Mouse (Mus musculus) gastrocnemius, postnatal 36 days (tissue): ENCODE measurements around the gene Layn. TPM values are rescaled to one million over a fixed set of nuclear protein-coding genes. Genes with fewer than 3 reads are reported as not detected.

ENCODE experiments used
- DNase-seq, 2 experiments: peaks; one replicate each; pipeline ENCODE4 v3.0.0; 2022
- intact Hi-C: fragments of 180-260 bp; cut with DNase I; formaldehyde crosslinking; loops from one replicate; pipeline ENCODE4 v1.15.1; 2025
- long read RNA-seq, 2 experiments: library from polyadenylated mRNA; stranded (forward); transcript quantifications; one replicate each; pipeline ENCODE4 v2.0.0; 2021
- total RNA-seq, 2 experiments: library from RNA; stranded (reverse); gene quantifications; 2 replicates each; pipeline ENCODE4 v1.2.3; 2021

Layn gene
- total RNA-seq: 1 to 10 TPM; 1.3 to 1.5 TPM
- long read RNA-seq, experiment 1: 0 reads
- long read RNA-seq, experiment 2, partial matches to known transcripts: 0 of 1 reads
- long read RNA-seq, experiment 2, other reads (novel, unspliced or antisense): 1 of 1 reads

GRCm38 (mm10) chr9:51076979-51077315, at the start of gene Layn:
TSS of gene Layn (minus strand) at chr9:51077094.
- intact Hi-C loops: no loop called here
- DNase-seq: peak; percentile 75 to 80

- intact Hi-C loops: no loop called here
- DNase-seq: no peak
These were observed 37.9 kb upstream of the Layn start for GRCm38 (mm10) chr9:51114767-51115166.

GRCm38 (mm10) chr9:51105751-51106150, 28.9 kb upstream of the Layn start:
- intact Hi-C loops: no loop called here
- DNase-seq: no peak

GRCm38 (mm10) chr9:51103808-51104514, 27.1 kb upstream of the Layn start:
- intact Hi-C loops: no loop called here
- peak; percentile 14 for DNase-seq

GRCm38 (mm10) chr9:51102963-51103807, 26.3 kb upstream of the Layn start:
- intact Hi-C loops: no loop called here
- peak; percentile 25 to 31 for DNase-seq

- DNase-seq: no peak
- intact Hi-C loops: no loop called here
These were observed 25.0 kb upstream of the Layn start, which contains the start of gene 4833427G06Rik for GRCm38 (mm10) chr9:51101756-51102425. TSS of gene 4833427G06Rik (minus strand) at chr9:51102078.

- DNase-seq: no peak
- intact Hi-C loops: no loop called here
These were observed 19.4 kb upstream of the Layn start for GRCm38 (mm10) chr9:51096306-51096705.

- no peak for DNase-seq
- intact Hi-C loops: no loop called here
These were observed 16.8 kb upstream of the Layn start for GRCm38 (mm10) chr9:51093697-51094096.

- intact Hi-C loops: no loop called here
- no peak for DNase-seq
These were observed 4.7 kb upstream of the Layn start for GRCm38 (mm10) chr9:51081614-51082013.

- intact Hi-C loops: no loop called here
- peak in 1 of 2 experiments; percentile 26 for DNase-seq
These were observed 455 bp downstream of the Layn start for GRCm38 (mm10) chr9:51076300-51076978.

- DNase-seq: no peak
- intact Hi-C loops: no loop called here
These were observed 1.1 kb downstream of the Layn start for GRCm38 (mm10) chr9:51075780-51076179.

- intact Hi-C loops: no loop called here
- no peak for DNase-seq
These were observed 6.1 kb downstream of the Layn start for GRCm38 (mm10) chr9:51070801-51071200.

- DNase-seq: no peak
- intact Hi-C loops: no loop called here
These were observed 8.7 kb downstream of the Layn start for GRCm38 (mm10) chr9:51068202-51068601.

GRCm38 (mm10) chr9:51060601-51061000, 16.3 kb downstream of the Layn start, which contains the start of gene Btg4:
TSS of gene Btg4 (plus strand) at chr9:51060901.
- no peak for DNase-seq
- intact Hi-C loops: no loop called here

- intact Hi-C loops: no loop called here
- no peak for DNase-seq
These were observed 17.9 kb downstream of the Layn start for GRCm38 (mm10) chr9:51058951-51059521.

GRCm38 (mm10) chr9:51056360-51057324, 20.3 kb downstream of the Layn start:
- DNase-seq: no peak
- intact Hi-C loops: no loop called here

GRCm38 (mm10) chr9:51052180-51052579, 24.7 kb downstream of the Layn start:
- intact Hi-C loops: no loop called here

GRCm38 (mm10) chr9:51042136-51042535, 34.8 kb downstream of the Layn start:
- intact Hi-C loops: no loop called here
- DNase-seq: no peak

More at GRCm38 (mm10) chr9:51052180-51052579, 24.7 kb downstream of the Layn start:
- DNase-seq: no peak

GRCm38 (mm10) chr9:51041491-51041980, 35.4 kb downstream of the Layn start:
- intact Hi-C loops: no loop called here
- no peak for DNase-seq
